Mouse (Mus musculus): ENCODE measurements around the gene Naa35. TPM values are rescaled to one million over a fixed set of nuclear protein-coding genes. Genes with fewer than 3 reads are reported as not detected.

Gene Naa35
- total RNA-seq, 4 experiments from 2014 or later, result 85.3 to 111 (median 92.7) TPM

DNA sequence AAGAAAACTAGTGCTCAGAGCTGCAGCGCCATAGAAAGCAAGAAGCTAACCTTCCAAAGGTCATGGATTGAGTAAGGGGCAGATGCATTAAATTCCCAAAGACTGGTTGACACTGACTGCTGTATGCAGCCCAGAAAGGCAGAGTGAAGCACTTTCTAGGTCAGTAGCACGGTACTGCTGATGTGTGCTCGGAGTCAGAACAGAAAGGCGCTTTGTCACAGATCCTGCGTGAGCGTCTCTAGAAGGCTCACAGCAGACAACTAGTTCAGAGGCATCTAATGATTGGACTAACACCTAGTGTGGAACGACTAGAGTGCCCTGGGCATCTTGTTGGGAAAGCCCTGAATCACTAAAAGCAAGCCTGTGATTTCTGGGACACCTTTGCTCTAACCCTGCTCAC lies 52.7 kb downstream of the Naa35 start:
- no peak for DNase-seq (ENCODE audit: low spot score in 2 of 2)

- DNase-seq (ENCODE audit: low spot score in 2 of 2), result no peak
These were observed 54.5 kb downstream of the Naa35 start for GRCm38 (mm10) chr13:59639368-59640177.

DNA sequence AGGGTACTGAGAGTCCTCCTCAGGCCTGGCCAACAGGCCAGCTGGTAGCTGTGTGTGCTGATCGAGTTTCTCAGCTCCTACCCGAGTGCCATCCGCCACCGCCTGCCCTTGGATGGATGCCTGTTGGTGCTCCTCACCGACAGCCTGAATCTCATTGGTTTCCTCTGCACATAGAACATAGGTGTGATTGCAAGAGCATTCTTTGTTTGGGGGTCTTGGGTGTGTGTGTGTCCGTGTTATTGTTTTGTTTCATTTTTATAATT lies 55.0 kb downstream of the Naa35 start:
- no peak for DNase-seq (ENCODE audit: low spot score in 2 of 2)

GRCm38 (mm10) chr13:59642818-59643217 lies 57.8 kb downstream of the Naa35 start:
- no peak for DNase-seq (ENCODE audit: low spot score in 2 of 2)

- no peak for DNase-seq (ENCODE audit: low spot score in 2 of 2)
These were observed 60.4 kb downstream of the Naa35 start for GRCm38 (mm10) chr13:59645491-59645890.

- no peak for DNase-seq (ENCODE audit: low spot score in 2 of 2)
These were observed 61.7 kb downstream of the Naa35 start for GRCm38 (mm10) chr13:59646674-59647244.

GRCm38 (mm10) chr13:59647484-59647883 lies 62.4 kb downstream of the Naa35 start:
- no peak for DNase-seq (ENCODE audit: low spot score in 2 of 2)

GRCm38 (mm10) chr13:59648598-59648997 lies 63.5 kb downstream of the Naa35 start:
- DNase-seq (ENCODE audit: low spot score in 2 of 2), result no peak

DNA sequence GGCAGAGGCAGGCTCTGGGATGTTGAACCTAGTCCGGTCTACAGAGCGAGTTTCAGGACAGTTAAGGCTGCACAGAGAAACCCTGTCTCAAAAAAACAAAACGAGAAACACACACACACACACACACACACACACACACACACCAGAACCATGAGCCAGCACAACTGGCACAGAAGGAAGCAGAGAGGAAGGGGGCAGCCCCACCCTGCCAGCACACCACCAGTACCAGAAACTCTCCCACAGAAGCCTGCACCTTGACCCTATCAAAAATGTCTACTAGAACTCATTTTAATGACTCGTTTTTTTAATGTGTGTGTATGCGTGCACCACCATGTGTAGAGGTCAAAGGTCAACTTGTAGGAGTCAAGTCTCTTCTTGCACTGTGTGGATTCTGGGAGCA lies 64.7 kb downstream of the Naa35 start:
- no peak for DNase-seq (ENCODE audit: low spot score in 2 of 2)

DNA sequence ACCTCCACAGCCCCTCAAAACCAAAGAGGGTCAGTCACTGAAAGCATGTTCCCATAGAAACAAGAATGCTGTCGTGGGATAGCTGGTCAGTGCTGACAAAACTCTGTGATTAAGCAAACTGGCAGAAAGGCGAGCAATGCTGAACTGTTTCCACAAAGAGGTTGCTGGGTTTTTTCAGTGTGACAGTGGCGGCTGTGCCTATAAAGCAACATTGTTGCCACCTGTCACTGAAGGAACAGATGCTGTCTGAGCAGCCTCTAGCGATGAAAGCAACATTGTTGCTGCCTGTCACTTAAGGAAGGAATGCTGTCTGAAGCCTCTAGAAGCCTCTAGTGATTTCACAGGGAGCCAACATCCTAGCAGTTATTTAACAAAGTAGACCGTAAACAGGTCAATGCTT lies 67.6 kb downstream of the Naa35 start:
- DNase-seq (ENCODE audit: low spot score in 2 of 2), result no peak

DNA sequence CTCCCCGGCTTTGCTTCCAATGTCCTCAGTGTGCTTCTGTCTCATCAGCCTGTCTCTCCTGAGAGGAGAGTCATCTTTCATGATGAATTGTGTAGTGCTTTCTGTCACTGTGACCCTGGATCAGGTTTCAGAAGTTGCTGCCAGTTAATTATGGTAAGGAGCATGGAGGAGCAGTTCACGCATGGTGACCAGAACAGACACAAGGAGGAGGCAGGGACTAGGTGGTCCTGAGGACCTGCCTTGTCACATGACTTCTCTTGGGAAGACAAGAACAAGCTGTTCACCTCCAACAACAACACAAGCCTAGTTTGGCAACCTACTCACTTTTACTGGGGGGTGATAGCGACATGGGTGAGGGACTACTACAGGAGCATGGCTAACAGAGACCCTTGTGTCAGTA lies 68.1 kb downstream of the Naa35 start:
- no peak for DNase-seq (ENCODE audit: low spot score in 2 of 2)

DNA sequence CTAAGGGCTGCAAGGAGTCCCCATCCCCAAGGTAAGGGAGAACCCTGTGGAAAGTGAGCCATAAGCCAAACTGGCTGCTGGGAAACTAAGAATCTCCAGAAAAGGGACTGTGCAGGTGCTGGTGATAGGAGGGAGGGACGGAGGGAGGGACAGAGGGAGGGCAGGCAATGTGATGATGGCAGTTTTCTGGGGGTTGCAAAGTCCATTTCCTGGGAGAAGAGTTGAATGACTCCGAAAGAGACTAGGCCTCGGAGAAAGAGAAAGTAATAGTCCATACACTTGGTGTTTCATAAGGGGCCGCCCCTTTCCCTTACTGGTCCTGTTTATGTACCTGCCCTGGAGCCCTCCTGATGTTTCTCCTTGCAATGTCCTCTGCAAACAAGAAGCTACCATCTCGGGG lies 69.4 kb downstream of the Naa35 start:
- no peak for DNase-seq (ENCODE audit: low spot score in 2 of 2)

DNA sequence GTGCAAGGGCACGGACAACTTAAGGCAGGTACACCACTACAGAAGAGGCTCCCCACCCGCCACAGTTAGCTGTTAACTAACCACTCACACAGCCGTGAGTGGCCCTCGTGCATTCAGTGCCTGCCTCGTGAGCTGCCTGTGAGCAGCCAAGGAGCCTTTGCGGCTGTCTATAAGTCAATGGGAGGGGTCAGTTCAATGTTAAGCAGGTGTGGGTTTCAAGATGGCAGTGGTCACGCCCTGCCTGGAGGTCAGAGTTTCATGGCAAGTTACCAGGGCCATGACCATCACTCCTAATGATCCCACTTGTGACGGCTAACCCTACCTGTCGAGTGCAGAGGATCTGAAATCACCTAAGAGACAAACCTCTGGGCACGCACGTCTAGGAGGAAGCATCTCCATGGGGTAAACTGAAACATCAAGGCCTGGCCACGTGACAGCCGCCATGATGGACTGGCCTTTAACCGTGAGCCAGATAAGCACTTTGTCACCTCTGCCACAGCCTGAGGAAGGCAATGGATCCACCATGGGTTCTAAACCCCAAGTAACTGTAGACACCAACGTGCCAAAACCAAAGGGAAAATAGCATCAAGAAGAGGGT lies 70.8 kb downstream of the Naa35 start:
- DNase-seq (ENCODE audit: low spot score in 2 of 2), result no peak

DNA sequence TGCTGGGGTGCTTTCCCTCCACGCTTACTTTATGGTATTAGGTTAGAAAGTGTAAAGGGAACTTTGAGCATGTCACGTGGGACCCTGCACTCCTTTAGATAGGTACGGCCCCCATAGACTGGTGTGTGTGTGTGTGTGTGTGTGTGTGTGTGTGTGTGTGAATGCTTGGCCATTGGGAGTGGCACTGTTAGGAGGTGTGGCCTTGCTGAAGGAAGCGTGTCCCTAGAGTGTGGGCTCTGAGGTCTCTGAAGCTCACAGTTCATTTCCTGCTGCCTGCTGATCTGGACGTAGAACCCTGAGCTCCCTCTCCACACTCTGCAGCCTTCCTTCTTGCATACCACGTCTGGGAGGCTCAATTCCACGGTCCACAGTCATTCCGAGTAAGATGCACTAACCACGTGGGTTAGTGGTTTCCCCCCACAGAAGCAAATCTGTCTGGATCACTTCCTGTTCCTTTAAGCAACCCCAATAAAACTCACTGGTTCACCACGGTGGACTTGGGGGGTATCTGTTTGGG lies 71.3 kb downstream of the Naa35 start:
- no peak for DNase-seq (ENCODE audit: low spot score in 2 of 2)

DNA sequence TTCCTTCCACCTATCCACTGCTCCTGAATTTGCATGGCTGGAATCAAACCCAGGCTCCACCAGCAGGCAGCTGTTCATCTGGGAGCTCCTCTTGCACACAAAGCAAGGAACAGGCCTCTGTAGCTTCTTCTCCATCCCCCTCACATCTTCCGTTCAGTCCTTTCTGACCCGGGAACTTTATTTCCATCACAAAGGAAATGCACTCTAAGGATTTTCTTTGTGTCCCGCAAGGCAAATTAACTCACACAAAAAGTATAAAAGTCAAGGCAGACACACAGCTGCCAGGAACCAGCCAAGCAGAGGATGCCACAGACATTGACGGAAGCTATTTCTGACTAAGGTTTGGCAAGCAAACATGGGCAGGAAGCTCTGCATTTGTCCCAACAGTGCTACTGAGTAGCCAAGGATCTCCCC lies 71.9 kb downstream of the Naa35 start:
- no peak for DNase-seq (ENCODE audit: low spot score in 2 of 2)

DNA sequence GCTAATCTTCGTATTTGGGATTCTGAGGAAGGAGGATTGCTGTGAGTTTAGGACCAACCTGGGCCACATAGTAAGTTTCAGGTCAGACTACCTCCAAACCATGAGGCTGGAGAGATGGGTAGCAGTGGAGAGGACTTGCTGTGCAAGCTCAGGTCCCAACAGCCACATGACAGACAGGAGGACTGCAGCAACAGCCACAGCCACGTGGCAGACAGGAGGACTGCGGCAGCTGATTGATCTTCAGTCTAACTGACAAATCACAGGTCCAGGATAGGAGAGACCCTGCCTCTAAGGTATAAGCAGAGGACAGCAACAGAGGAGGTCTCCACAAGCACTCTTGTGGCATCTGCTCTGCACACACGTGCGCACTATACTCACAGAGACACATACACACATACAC lies 72.7 kb downstream of the Naa35 start:
- DNase-seq (ENCODE audit: low spot score in 2 of 2), result no peak

DNA sequence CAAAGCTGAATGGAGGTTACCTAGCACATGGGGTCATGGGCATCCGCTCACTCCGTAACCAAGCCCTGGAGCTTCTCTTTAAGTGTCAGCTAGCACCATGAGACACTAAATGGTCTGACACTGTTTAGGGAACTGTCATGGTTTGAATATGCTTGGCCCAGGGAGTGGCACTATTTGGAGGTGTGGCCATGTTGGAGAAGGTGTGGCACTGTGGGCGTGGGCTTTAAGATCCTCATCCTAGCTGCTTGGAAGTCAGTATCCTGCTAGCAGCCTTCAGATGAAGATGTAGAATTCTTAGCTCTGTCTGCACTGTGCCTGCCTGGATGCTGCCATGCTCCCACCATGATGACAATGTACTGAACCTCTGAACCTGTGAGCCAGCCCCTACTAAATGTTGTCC lies 75.3 kb downstream of the Naa35 start:
- DNase-seq (ENCODE audit: low spot score in 2 of 2), result no peak

DNA sequence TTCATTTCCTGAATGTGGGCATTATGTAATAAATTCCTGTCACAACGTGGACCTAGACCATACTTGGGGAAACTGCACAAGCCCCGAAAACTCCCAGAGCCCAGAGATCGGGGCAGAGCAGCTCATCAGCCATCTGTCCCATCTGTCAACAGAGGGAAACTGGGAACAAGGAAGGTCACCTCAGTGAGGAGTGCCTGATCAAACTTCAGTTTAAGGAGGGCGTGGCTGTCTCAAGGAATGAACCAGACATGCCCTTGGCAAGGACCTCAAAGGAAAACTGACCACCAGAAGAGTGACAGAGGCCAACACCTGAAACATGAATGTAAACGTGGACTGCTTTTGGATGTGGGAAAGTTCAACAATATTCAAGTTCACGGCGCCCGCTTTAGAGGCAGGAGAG lies 76.3 kb downstream of the Naa35 start:
- DNase-seq (ENCODE audit: low spot score in 2 of 2), result no peak

GRCm38 (mm10) chr13:59661966-59662365 lies 76.9 kb downstream of the Naa35 start:
- no peak for DNase-seq (ENCODE audit: low spot score in 2 of 2)

DNA sequence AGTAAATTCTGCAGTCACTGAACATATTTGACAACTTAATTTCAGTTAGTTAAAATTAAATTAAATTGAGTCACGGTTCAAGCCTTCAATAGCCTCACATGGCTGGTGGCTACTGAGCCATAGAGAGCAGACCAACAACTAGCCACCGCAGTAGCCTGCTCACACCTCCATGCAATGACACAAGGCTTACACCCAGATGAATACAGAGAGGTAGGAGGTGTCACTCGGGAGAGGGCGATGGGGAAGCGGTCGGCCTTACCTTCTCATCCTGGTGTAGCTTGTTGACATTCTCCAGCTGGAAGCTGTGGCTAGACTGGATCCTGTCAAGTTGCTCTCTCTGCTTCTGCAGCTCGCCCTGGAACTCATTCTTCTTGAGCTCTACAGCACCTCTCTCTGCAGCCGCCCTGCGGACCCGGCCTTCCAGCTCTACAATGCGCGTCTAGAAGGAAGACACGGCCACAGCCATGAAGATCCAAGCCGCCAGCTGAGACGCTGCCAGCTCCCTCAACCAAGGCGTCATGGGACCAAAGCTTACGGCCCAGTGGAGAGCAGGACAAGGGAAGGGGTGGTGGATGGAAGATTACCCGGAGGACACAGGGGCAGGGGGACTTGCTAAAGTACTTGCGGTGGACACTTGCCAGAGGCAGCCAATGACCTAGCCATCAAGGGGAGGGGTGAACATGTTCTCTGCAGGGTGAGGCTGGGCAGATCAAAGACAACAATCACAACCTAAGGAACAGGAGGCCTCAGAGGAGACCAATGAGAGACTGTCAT lies 79.1 kb downstream of the Naa35 start:
- no peak for DNase-seq (ENCODE audit: low spot score in 2 of 2)

- DNase-seq (ENCODE audit: low spot score in 2 of 2), result no peak
These were observed 82.7 kb downstream of the Naa35 start for GRCm38 (mm10) chr13:59667763-59668162.

- DNase-seq (ENCODE audit: low spot score in 2 of 2), result no peak
These were observed 83.5 kb downstream of the Naa35 start for GRCm38 (mm10) chr13:59668501-59669093.
